Mouse (Mus musculus): ENCODE measurements around the gene Zfp735. TPM values are rescaled to one million over a fixed set of nuclear protein-coding genes. Genes with fewer than 3 reads are reported as not detected.

Gene Zfp735
- not detected for polyA plus RNA-seq (2012; fragmentation: generic; extraction: Trizol)

GRCm38 (mm10) chr11:73688478-73688877, at the start of gene Zfp735:
Gene Zfp735, plus strand, starts transcription at chr11:73688778.

Other genes starting within 250 kb of the Zfp735 start
- gene Olfr380, start 231.3 kb upstream of the Zfp735 start, polyA plus RNA-seq (2012; fragmentation: generic; extraction: Trizol) = not detected
- gene Olfr381, start 197.2 kb upstream of the Zfp735 start, polyA plus RNA-seq (2012; fragmentation: generic; extraction: Trizol) = not detected
- not detected for gene Olfr382, start 171.6 kb upstream of the Zfp735 start, polyA plus RNA-seq (2012; fragmentation: generic; extraction: Trizol)
- not detected for gene Olfr385, start 95.8 kb upstream of the Zfp735 start, polyA plus RNA-seq (2012; fragmentation: generic; extraction: Trizol)
- gene Olfr384, start 90.2 kb upstream of the Zfp735 start, polyA plus RNA-seq (2012; fragmentation: generic; extraction: Trizol) = not detected
- gene Olfr389, start 91.9 kb downstream of the Zfp735 start, polyA plus RNA-seq (2012; fragmentation: generic; extraction: Trizol) = not detected
- gene Olfr390, start 94.2 kb downstream of the Zfp735 start, polyA plus RNA-seq (2012; fragmentation: generic; extraction: Trizol) = not detected
- not detected for gene Olfr391-ps, start 114.3 kb downstream of the Zfp735 start, polyA plus RNA-seq (2012; fragmentation: generic; extraction: Trizol)
- not detected for gene Olfr392, start 128.3 kb downstream of the Zfp735 start, polyA plus RNA-seq (2012; fragmentation: generic; extraction: Trizol)
- gene Olfr393, start 162.7 kb downstream of the Zfp735 start, polyA plus RNA-seq (2012; fragmentation: generic; extraction: Trizol) = not detected
- gene Olfr394, start 202.0 kb downstream of the Zfp735 start, polyA plus RNA-seq (2012; fragmentation: generic; extraction: Trizol) = not detected
- not detected for gene Olfr395, start 220.5 kb downstream of the Zfp735 start, polyA plus RNA-seq (2012; fragmentation: generic; extraction: Trizol)
- gene Olfr23, start 247.9 kb downstream of the Zfp735 start, polyA plus RNA-seq (2012; fragmentation: generic; extraction: Trizol) = not detected

All from C3H10T1/2 (cell line).